Mouse (Mus musculus) cerebellum, adult 2 months (tissue): ENCODE data around the gene Rpl9-ps1. TPM values are rescaled to one million over a fixed set of nuclear protein-coding genes. Genes with fewer than 3 reads are reported as not detected.

ENCODE experiments used
- DNase-seq, 2 experiments: peaks; one replicate each; pipeline ENCODE4 v3.0.0; 2021
- H3K27ac ChIP-seq: fragments of 200-500 bp; 2 replicates; pipeline ENCODE4 v1.5.1; 2012; ENCODE audit warnings: low read length, control low read depth, inconsistent platforms; ENCODE audit not compliant: insufficient read depth
- H3K27me3 ChIP-seq: fragments of 200-500 bp; 2 replicates; pipeline ENCODE4 v1.6.1; 2012; ENCODE audit warnings: inconsistent platforms, mild to moderate bottlenecking, low read length, moderate library complexity; ENCODE audit not compliant: control insufficient read depth, insufficient read depth
- H3K4me1 ChIP-seq: fragments of 200-500 bp; 2 replicates; pipeline ENCODE4 v1.6.1; 2011; ENCODE audit warnings: low read length; ENCODE audit not compliant: control insufficient read depth, insufficient read depth
- H3K4me3 ChIP-seq: fragments of 200-500 bp; replicated peaks from 2 replicates; pipeline ENCODE3; 2011; ENCODE audit warnings: mild to moderate bottlenecking, low read depth, low read length, control low read depth; ENCODE audit not compliant: insufficient read depth
- CTCF ChIP-seq: fragments of 200-500 bp; IDR thresholded peaks from 2 replicates; pipeline ENCODE4 v1.5.1; 2011; ENCODE audit warnings: low read depth, mild to moderate bottlenecking, control low read depth, low read length, moderate library complexity, borderline replicate concordance; ENCODE audit not compliant: insufficient read depth
- POLR2A ChIP-seq: fragments of 200-500 bp; IDR thresholded peaks from 2 replicates; pipeline ENCODE4 v1.6.1; 2011; ENCODE audit warnings: low read length, control low read depth, borderline replicate concordance; ENCODE audit not compliant: insufficient read depth
- WGBS: fragments of 180-500 bp; shearing (Covaris S2); methylation state at CpG from one replicate; pipeline ENCODE4 v1.1.7; 2018; 5-methylcytosine and 5-hydroxymethylcytosine counted together
- polyA plus RNA-seq: library from polyadenylated mRNA; depleted of rRNA; stranded (reverse); fragments of >200 nt; gene quantifications from 2 replicates; pipeline ENCODE4 v1.2.3, GENCODE M21; 2012

Rpl9-ps1 gene
- polyA plus RNA-seq, 1 experiment = not detected

DNA sequence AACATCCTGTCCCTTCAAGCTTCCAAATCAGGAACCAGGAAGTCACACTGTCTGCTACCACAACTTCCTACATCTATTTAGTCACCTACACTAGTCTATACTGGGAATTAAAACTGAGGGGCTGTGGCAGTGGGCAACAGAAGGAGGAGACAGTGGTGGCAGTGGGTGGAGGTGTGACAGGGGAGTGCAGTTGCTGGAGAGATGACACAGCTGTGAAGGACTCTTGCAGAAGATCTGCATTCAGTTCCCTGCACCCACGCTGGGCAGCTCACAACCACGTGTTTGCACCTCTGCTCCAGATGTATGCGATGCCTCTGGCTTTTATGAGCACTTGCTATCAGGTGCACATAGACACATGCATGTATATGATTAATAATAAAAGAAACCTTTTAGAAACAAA is 12.1 kb upstream of the Rpl9-ps1 start:
- no peaks in the 10 kb centered on the region for H3K4me1 ChIP-seq
- WGBS = 92% methylated on average over 3 of the region's 3 CpGs
- H3K4me3 ChIP-seq = no peak overlapping the region
- H3K27me3 ChIP-seq = no peaks in the 10 kb centered on the region
- no peak for DNase-seq
- TF ChIP-seq CTCF = no peak
- TF ChIP-seq POLR2A = no peak
- H3K27ac ChIP-seq = no peak overlapping the region

DNA sequence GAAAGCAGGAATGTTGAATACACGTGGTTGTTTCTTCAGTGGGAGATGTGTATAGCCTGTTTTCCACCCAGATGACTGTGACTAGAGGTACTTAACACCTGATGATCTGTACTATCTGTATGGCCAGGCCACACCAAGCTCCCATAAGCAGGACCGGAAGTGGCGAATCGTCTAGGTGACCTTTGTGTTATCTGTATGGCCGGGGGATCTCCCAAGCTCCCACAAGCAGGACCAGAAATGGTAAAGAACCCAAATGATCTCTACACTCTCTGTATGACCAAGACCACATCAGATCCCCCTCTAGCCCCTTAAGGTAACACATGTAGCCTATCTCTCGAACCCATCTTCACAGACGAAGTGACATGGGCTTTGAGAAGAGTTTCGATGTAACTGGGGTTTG is 9.2 kb upstream of the Rpl9-ps1 start:
- Histone ChIP-seq H3K27me3 (no peaks in the 10 kb centered on the region), H3K4me1 (no peaks in the 10 kb centered on the region), H3K27ac (no peak overlapping the region), H3K4me3 (no peak overlapping the region)
- TF ChIP-seq CTCF (no peak), POLR2A (no peak)
- WGBS = 86% methylated on average over 8 of the region's 8 CpGs
- DNase-seq = no peak

DNA sequence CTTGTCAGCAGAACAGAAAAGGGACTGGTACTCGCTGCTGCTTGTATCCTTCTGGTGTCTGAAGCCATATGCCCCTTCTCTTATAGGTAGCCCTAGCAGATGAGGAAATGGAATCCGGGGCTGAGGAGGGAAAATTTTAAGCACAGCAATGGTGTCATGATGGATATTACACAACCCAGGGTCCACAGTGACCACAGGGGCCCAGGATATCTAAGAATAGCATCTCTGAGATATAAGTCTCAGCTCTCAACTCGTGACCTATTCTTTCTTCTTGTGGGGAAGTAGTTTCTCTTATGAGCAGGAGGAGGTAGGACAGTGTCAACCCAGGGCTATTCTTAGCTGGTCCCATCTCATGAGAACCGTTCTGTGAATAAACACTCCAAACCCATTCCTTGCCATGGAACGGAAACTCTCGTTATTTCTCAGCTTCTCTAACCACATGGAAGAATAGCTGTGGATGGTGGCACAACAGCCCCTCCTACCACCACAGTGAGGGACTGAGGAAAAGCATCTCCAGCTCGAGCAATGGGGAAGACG is 4.0 kb upstream of the Rpl9-ps1 start, which contains the start of gene Ccl3:
Gene Ccl3 (minus strand): TSS at position 51 of the 537 bp plus-strand sequence.
- 77% methylated on average over 8 of the region's 8 CpGs for WGBS
- Histone ChIP-seq H3K27me3 (no peaks in the 10 kb centered on the region), H3K4me1 (no peaks in the 10 kb centered on the region), H3K27ac (no peak within 1 kb of the TSS), H3K4me3 (no peak within 1 kb of the TSS)
- no peak for DNase-seq
- TF ChIP-seq CTCF = no peak
- TF ChIP-seq POLR2A = no peak

DNA sequence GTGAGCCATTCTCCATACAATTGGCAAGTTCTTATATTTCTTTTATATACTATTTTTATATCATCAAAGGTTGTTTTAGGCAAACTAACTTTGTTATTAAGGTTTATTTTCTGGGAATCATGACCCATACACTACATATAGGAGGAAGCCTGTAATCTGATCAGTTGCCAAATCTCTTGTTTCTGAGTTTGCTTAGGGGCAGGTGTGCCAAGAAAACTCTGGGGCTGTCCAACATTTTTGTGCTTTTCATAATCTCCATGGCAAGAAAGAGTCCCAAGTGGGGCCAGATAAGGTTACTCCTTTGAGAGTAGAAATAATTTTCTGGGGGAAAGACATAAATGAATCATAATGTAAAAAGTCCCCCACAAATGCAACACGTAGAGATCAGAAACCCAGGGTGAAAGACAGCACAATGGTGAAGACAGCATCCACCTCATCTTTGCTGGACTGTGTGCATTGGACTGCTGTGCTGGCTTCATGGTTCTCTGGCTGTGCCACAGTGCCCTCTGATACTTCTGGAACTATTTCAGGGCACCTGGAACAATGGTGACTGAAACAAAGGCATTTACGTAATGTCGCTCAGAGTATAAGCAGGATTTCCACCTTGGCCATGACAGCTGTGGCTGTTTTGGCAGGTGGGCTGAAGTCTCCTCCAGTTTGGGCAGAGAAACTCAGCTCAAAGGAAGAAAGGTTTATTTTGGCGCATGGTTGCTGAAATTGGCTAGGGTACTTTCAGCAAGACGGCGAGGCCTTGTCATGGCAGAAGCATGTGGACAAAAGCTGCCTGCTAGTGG is 1.1 kb upstream of the Rpl9-ps1 start:
- Histone ChIP-seq H3K4me1 (no peaks in the 10 kb centered on the region), H3K4me3 (no peak overlapping the region), H3K27ac (no peak overlapping the region), H3K27me3 (no peaks in the 10 kb centered on the region)
- DNase-seq = no peak
- 83% methylated on average over 6 of the region's 6 CpGs for whole genome bisulfite sequencing
- TF ChIP-seq CTCF = no peak
- no peak for TF ChIP-seq POLR2A

DNA sequence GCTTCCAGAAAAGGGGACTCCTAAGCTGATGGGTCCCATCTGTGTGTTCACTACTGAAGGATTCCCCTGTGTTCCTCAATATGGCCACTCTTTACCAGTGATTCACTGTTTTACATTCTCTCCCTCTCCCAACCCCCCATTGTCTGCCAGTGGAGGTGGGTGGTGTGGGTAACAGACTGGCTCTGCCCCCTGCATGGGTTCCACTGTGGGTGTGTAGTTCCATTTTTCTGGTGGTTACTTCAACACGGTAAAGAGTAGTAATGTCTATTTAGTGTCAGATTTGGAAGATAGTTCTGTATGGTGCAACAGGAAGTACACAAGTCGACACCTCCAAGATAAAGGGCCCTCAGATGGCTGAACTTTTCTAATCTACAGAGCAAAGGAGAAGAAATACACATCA is 4.2 kb downstream of the Rpl9-ps1 start:
- H3K27ac ChIP-seq = no peak overlapping the region
- no peaks in the 10 kb centered on the region for H3K4me1 ChIP-seq
- DNase-seq = no peak
- H3K4me3 ChIP-seq = no peak overlapping the region
- H3K27me3 ChIP-seq = no peaks in the 10 kb centered on the region
- TF ChIP-seq POLR2A (no peak), CTCF (no peak)
- 87% methylated on average over 2 of the region's 2 CpGs for WGBS

DNA sequence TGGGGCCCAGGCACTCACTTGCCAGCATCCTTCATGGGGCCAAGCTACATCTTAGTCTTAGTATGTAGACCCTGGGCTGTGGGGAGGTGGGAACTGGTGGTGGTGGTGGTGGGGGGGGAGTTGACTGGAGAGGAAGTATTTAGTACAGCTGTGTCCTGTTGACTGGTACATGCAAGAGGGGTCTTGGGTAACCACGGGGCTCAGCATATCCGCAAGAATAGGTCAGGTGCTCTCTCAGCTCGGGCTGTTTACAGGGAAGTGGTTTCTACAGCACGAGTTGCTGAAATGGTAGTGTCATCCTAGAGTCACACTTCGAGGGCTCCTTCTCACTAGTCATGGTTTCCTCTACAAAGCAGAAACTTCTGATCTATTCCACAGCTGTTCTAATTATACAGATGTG is 5.3 kb downstream of the Rpl9-ps1 start:
- WGBS = 76% methylated on average over 5 of the region's 5 CpGs
- no peak overlapping the region for H3K27ac ChIP-seq
- no peak overlapping the region for H3K4me3 ChIP-seq
- H3K4me1 ChIP-seq = no peaks in the 10 kb centered on the region
- DNase-seq = no peak
- no peaks in the 10 kb centered on the region for H3K27me3 ChIP-seq
- TF ChIP-seq CTCF = no peak
- no peak for TF ChIP-seq POLR2A

DNA sequence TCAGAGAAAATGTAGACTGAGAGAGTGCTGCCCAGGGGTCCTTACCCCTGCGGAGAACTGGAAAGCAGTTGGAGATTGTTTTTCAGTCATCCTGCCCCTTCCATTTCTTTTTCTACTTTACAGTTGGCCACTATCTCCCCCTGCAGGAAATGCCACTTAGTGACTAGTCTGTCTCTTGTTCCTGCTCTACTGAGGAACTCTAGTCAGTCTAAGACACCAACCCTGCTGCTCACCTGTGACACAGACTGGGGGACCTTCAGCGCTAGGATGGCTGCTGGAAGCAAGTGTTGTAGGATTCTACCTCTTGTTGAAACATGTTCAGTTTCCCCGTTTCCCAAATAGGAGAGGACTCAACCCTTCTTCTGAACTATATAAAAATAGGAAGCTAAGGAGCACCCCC is 5.9 kb downstream of the Rpl9-ps1 start:
- Histone ChIP-seq H3K4me3 (no peak overlapping the region), H3K4me1 (no peaks in the 10 kb centered on the region), H3K27me3 (no peaks in the 10 kb centered on the region), H3K27ac (no peak overlapping the region)
- TF ChIP-seq CTCF (no peak), POLR2A (no peak)
- 65% methylated on average over 3 of the region's 3 CpGs for WGBS
- no peak for DNase-seq

DNA sequence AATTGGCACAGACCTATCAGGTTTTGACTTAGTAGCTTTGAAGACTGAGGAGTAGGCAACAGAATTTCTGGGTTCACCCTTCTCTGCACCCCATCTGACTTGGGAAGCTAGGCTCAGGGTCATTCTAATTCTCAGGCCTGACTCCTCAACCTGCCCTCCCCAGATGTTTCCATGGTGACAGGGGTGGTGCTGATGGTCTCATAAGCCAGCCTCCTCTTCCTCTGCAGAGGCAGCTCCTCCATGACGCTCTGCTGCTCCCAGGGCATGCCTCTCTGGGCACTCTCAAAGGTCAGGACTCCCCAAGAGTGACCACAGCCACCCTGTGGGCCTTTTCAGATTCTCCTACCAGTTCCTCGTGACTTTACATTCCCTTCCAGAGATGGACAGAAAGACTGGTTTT is 6.5 kb downstream of the Rpl9-ps1 start:
- H3K27me3 ChIP-seq = no peaks in the 10 kb centered on the region
- no peak overlapping the region for H3K27ac ChIP-seq
- no peaks in the 10 kb centered on the region for H3K4me1 ChIP-seq
- no peak for TF ChIP-seq CTCF
- no peak for TF ChIP-seq POLR2A
- no peak for DNase-seq
- no peak overlapping the region for H3K4me3 ChIP-seq
- 45% methylated on average over 2 of the region's 2 CpGs for WGBS
